ENCODE assay signal across 33 mouse cellular contexts in the genomic region with DNA sequence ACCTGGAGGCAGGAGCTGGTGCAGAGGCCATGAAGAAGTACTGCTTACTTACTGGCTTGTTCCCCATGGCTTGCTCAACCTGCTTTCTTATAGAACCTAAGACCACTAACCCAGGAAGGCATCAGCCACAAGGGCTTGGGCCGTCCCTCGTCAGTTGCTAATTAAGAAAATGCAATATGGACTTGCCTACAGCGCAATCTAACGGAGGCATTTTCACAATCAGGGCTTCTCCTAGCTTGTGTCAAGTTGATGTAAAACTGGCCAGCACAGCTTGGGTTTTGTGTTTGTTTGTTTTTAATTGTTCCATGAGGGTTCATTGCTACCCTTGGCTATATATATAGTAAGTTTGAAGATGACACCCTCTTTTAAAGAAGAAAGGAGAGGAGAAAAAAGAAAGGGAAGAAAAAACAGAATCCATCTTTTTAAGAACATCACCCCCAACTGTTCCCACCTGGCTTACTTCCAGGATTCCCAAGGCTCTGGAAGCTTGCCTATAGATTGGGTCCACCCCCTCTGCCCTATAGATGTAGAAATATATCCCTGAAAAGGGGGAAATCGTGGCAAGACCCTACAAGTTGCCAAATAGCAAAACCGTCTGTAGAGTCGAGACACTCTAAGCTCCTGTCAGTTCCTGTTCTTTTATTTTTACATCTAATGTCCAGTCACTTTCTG. TPM values are rescaled to one million over a fixed set of nuclear protein-coding genes. Genes with fewer than 3 reads are reported as not detected.
DNase-seq lines count a peak whose midpoint lies in the region; ATAC-seq lines count a peak whose summit lies in the region.
"Had no signal": no experiment of that assay in that cellular context is flagged by ENCODE, and none has a peak within 500 bp of the region (broad histone marks: within the 10 kb centered on the region; RNA-seq: fewer than 3 reads in every experiment).

No protein-coding gene starts in this region.

- no peaks in the 10 kb centered on the region for H3K27me3 ChIP-seq in forebrain, embryonic 13.5 days
- no peaks in the 10 kb centered on the region for H3K27me3 ChIP-seq in forebrain, embryonic 11.5 days (ENCODE audit: control insufficient read depth, insufficient read depth, low read length)
- no peaks in the 10 kb centered on the region for H3K27me3 ChIP-seq in kidney, embryonic 16.5 days (ENCODE audit: insufficient read depth, low read length)
- no peaks in the 10 kb centered on the region for H3K27me3 ChIP-seq in limb, embryonic 13.5 days
- H3K27me3 ChIP-seq: embryonic facial prominence, embryonic 12.5 days; heart, embryonic 12.5 days; heart, embryonic 15.5 days; hindbrain, embryonic 13.5 days; intestine, embryonic 15.5 days; Patski had no signal

- ATAC-seq in forebrain, embryonic 13.5 days = no peak
- no peak for ATAC-seq in forebrain, embryonic 11.5 days (replicated peaks; ENCODE audit: low FRiP score)
- ATAC-seq in kidney, embryonic 16.5 days (ENCODE audit: low FRiP score, low TSS enrichment) = no peak
- ATAC-seq in common myeloid progenitor, adult 5-6 weeks (replicated peaks; ENCODE audit: low read depth, poor library complexity, severe bottlenecking) = 0 out of 2 replicates have a peak, but pooled peaks have one; percentile 3
- no peak for ATAC-seq in limb, embryonic 13.5 days (ENCODE audit: low FRiP score, low read depth)
- ATAC-seq: forebrain, embryonic 16.5 days; hindbrain, embryonic 16.5 days; intestine, embryonic 15.5 days; Patski had no signal

- no peak overlapping the region for H3K4me3 ChIP-seq in forebrain, embryonic 13.5 days
- no peak overlapping the region for H3K4me3 ChIP-seq in forebrain, embryonic 11.5 days (ENCODE audit: low read depth, low read length)
- H3K4me3 ChIP-seq in kidney, embryonic 16.5 days (ENCODE audit: low read length) = no peak overlapping the region
- no peak overlapping the region for H3K4me3 ChIP-seq in limb, embryonic 13.5 days
- H3K4me3 ChIP-seq: embryonic facial prominence, embryonic 12.5 days; erythroblast, embryonic 14.5 days; heart, embryonic 12.5 days; heart, embryonic 15.5 days; hindbrain, embryonic 10.5 days; hindbrain, embryonic 13.5 days; intestine, embryonic 15.5 days had no signal

- no peak overlapping the region for H3K4me2 ChIP-seq in forebrain, embryonic 13.5 days
- H3K4me2 ChIP-seq in forebrain, embryonic 11.5 days (ENCODE audit: low read depth, low read length, severe bottlenecking) = no peak overlapping the region
- H3K4me2 ChIP-seq in kidney, embryonic 16.5 days (replicated peaks; ENCODE audit: low read depth, low read length) = no peak overlapping the region
- H3K4me2 ChIP-seq in limb, embryonic 13.5 days (replicated peaks) = no peak overlapping the region
- H3K4me2 ChIP-seq: embryonic facial prominence, embryonic 12.5 days; heart, embryonic 12.5 days; heart, embryonic 15.5 days; hindbrain, embryonic 13.5 days; intestine, embryonic 15.5 days had no signal

- peaks cover 32% of the 10 kb centered on the region for H3K4me1 ChIP-seq in forebrain, embryonic 13.5 days
- no peaks in the 10 kb centered on the region for H3K4me1 ChIP-seq in forebrain, embryonic 11.5 days (replicated peaks; ENCODE audit: control insufficient read depth, insufficient read depth, low read length)
- peaks cover 39% of the 10 kb centered on the region for H3K4me1 ChIP-seq in kidney, embryonic 16.5 days (ENCODE audit: insufficient read depth, low read length)
- H3K4me1 ChIP-seq in limb, embryonic 13.5 days = peaks cover 52% of the 10 kb centered on the region

- no peak overlapping the region for H3K9ac ChIP-seq in forebrain, embryonic 13.5 days
- H3K9ac ChIP-seq in forebrain, embryonic 11.5 days (ENCODE audit: low read length) = no peak overlapping the region
- no peak overlapping the region for H3K9ac ChIP-seq in kidney, embryonic 16.5 days (replicated peaks; ENCODE audit: low read length)
- no peak overlapping the region for H3K9ac ChIP-seq in limb, embryonic 13.5 days
- H3K9ac ChIP-seq: embryonic facial prominence, embryonic 12.5 days; heart, embryonic 12.5 days; heart, embryonic 15.5 days; hindbrain, embryonic 13.5 days; intestine, embryonic 15.5 days had no signal

- no peaks in the 10 kb centered on the region for H3K9me3 ChIP-seq in forebrain, embryonic 13.5 days (replicated peaks)
- no peaks in the 10 kb centered on the region for H3K9me3 ChIP-seq in forebrain, embryonic 11.5 days (ENCODE audit: control insufficient read depth, low read length)
- H3K9me3 ChIP-seq in kidney, embryonic 16.5 days (ENCODE audit: low read length) = no peaks in the 10 kb centered on the region
- no peaks in the 10 kb centered on the region for H3K9me3 ChIP-seq in limb, embryonic 13.5 days
- H3K9me3 ChIP-seq: embryonic facial prominence, embryonic 12.5 days; G1E; heart, embryonic 12.5 days; heart, embryonic 15.5 days; hindbrain, embryonic 10.5 days; hindbrain, embryonic 13.5 days; intestine, embryonic 15.5 days had no signal

- no peaks in the 10 kb centered on the region for H3K36me3 ChIP-seq in forebrain, embryonic 13.5 days (ENCODE audit: poor library complexity, severe bottlenecking)
- H3K36me3 ChIP-seq in forebrain, embryonic 11.5 days (ENCODE audit: control insufficient read depth, insufficient read depth, low read length) = no peaks in the 10 kb centered on the region
- H3K36me3 ChIP-seq in kidney, embryonic 16.5 days (ENCODE audit: insufficient read depth, low read length) = no peaks in the 10 kb centered on the region
- 0 out of 2 replicates have a peak, but pooled peaks cover 7% of the 10 kb centered on the region for H3K36me3 ChIP-seq in limb, embryonic 13.5 days
- H3K36me3 ChIP-seq: embryonic facial prominence, embryonic 12.5 days; G1E; heart, embryonic 12.5 days; heart, embryonic 15.5 days; hindbrain, embryonic 10.5 days; hindbrain, embryonic 13.5 days; intestine, embryonic 15.5 days had no signal

- WGBS in forebrain, embryonic 13.5 days = 73% methylated on average over 7 of the region's 7 CpGs
- 89% methylated on average over 7 of the region's 7 CpGs for WGBS in forebrain, embryonic 11.5 days
- 73% methylated on average over 7 of the region's 7 CpGs for WGBS in kidney, embryonic 16.5 days
- 78% methylated on average over 7 of the region's 7 CpGs for WGBS in limb, embryonic 13.5 days

- 0 out of 2 replicates have a peak overlapping the region, but pooled peaks have one; percentile 31 for H3K27ac ChIP-seq in forebrain, embryonic 13.5 days
- no peak overlapping the region for H3K27ac ChIP-seq in forebrain, embryonic 11.5 days (ENCODE audit: low read depth, low read length)
- peak overlapping the region; percentile 25 for H3K27ac ChIP-seq in kidney, embryonic 16.5 days (ENCODE audit: low read length)
- H3K27ac ChIP-seq in limb, embryonic 13.5 days = 0 out of 2 replicates have a peak overlapping the region, but pooled peaks have one; percentile 22
- H3K27ac ChIP-seq: embryonic facial prominence, embryonic 12.5 days; heart, embryonic 15.5 days; hindbrain, embryonic 10.5 days; hindbrain, embryonic 13.5 days; intestine, embryonic 15.5 days had no signal

- no peak for DNase-seq in forebrain, embryonic 11.5 days (ENCODE audit: low spot score)
- no peak for DNase-seq in kidney, postnatal 25 days
- DNase-seq in thymus, adult 18-20 months = no peak
- DNase-seq in gastrocnemius, postnatal 25 days = no peak
- DNase-seq: adrenal gland, postnatal 14 days; B cell, adult 2 months; cerebellum, adult 11 months; cerebellum, adult 2 months; cerebellum, postnatal 36 days; gastrocnemius, postnatal 10 days; heart, adult 18-20 months; heart, postnatal 10 days; heart, postnatal 36 days had no signal

RNA-seq across cellular contexts. Expression of gene Clmp, which starts 42.2 kb away (rescaled TPM):
- polyA plus RNA-seq in forebrain, embryonic 13.5 days (2015; fragmentation: Nextera tagmentation; extraction: Ambion mirVana) = 26.3 and 32.4 TPM in 2 replicates
- polyA plus RNA-seq in forebrain, embryonic 11.5 days (2014; fragmentation: Nextera tagmentation; extraction: Ambion mirVana) = 23.3 and 24.6 TPM in 2 replicates
- 28.0 and 31.3 TPM in 2 replicates for polyA plus RNA-seq in kidney, embryonic 16.5 days (2015; fragmentation: Nextera tagmentation; extraction: Ambion mirVana)
- not detected in 2 replicates for total RNA-seq in common myeloid progenitor, adult 5-6 weeks (2017)
- polyA plus RNA-seq in limb, embryonic 13.5 days (2015; fragmentation: Nextera tagmentation; extraction: Ambion mirVana) = 62.8 and 64.1 TPM in 2 replicates
- 1 to 10 TPM; 5.3 to 6.6 TPM for total RNA-seq in gastrocnemius, postnatal 25 days (2021)
- total RNA-seq: CH12.LX had no signal
- polyA plus RNA-seq: erythroblast, embryonic 14.5 days; G1E had no signal

RNA-seq across cellular contexts. Expression of gene Gm21915, which starts 57.5 kb away (rescaled TPM):
- polyA plus RNA-seq in forebrain, embryonic 13.5 days (2015; fragmentation: Nextera tagmentation; extraction: Ambion mirVana) = not detected in 2 replicates
- polyA plus RNA-seq in forebrain, embryonic 11.5 days (2014; fragmentation: Nextera tagmentation; extraction: Ambion mirVana) = not detected in 2 replicates
- polyA plus RNA-seq in kidney, embryonic 16.5 days (2015; fragmentation: Nextera tagmentation; extraction: Ambion mirVana) = not detected in 2 replicates
- total RNA-seq in common myeloid progenitor, adult 5-6 weeks (2017) = not detected in 2 replicates
- polyA plus RNA-seq in limb, embryonic 13.5 days (2015; fragmentation: Nextera tagmentation; extraction: Ambion mirVana) = not detected in 2 replicates
- total RNA-seq in gastrocnemius, postnatal 25 days (2021) = not detected
- total RNA-seq: adrenal gland, adult 18-20 months; adrenal gland, postnatal 14 days; adrenal gland, postnatal 4 days; CH12.LX; gastrocnemius, adult 18-20 months; gastrocnemius, postnatal 10 days; gastrocnemius, postnatal 4 days; heart, adult 18-20 months; heart, postnatal 10 days; heart, postnatal 36 days had no signal
- polyA plus RNA-seq: cerebellum, adult 2 months; embryonic facial prominence, embryonic 12.5 days; erythroblast, embryonic 14.5 days; forebrain, embryonic 16.5 days; G1E; heart, embryonic 12.5 days; heart, embryonic 15.5 days; hindbrain, embryonic 10.5 days; hindbrain, embryonic 13.5 days; hindbrain, embryonic 16.5 days; intestine, embryonic 15.5 days; Patski had no signal
